Mouse (Mus musculus): ENCODE results near the gene Zfp579.
"Not testable (repeated sequence)": the region's sequence is repeated elsewhere in the genome, so short reads cannot be mapped to it uniquely, and the experiment has no call there.

Zfp579 gene

DNA sequence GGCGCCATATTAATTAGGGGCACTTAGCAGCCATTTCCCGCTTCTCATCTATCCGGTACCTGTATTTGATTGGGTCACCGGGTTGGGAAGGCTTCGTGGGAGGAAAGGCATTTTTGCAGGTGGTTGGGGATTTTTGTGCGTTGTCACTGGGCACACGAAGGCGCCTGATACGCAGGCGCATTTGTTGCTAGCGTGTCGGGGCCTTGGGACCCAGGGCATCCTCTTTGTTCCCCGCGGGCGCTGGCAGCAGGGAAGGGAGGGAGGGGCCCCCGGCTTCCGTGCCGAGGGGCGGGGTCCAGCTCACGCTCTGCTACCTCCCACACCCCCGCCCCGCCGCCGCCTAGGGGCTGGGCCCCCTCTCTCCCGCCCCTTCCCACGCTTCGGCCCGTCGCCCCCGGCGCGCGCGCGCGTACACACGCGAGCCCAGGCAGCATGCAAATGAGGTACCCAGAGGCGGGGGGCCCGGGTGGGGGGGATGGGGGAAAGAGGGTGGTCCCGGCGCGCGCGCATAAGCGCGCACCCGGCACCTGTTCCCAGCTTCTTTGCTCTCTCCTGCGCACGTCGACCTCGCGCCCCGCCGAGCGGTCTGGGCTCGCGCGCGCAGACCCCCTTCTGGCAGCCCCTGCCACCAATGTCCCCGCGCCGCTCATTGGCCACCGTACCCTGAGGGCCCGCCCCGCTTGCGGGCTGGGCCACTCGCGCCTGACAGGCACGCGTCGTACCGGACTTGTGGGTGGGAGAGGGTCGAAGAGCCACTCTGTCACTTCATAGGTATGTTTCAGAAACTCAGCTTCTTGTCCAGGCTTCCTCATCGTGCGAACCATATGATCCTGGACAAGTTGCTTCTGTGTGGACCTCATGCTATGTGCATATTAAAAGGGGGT is 19.4 kb upstream of the Zfp579 start, which contains the start of gene Gm44973:
Gene Gm44973, plus strand, starts transcription at position 379 of the 884 bp plus-strand sequence.
- DNase-seq (ENCODE audit: low read depth): peak; percentile 96

DNA sequence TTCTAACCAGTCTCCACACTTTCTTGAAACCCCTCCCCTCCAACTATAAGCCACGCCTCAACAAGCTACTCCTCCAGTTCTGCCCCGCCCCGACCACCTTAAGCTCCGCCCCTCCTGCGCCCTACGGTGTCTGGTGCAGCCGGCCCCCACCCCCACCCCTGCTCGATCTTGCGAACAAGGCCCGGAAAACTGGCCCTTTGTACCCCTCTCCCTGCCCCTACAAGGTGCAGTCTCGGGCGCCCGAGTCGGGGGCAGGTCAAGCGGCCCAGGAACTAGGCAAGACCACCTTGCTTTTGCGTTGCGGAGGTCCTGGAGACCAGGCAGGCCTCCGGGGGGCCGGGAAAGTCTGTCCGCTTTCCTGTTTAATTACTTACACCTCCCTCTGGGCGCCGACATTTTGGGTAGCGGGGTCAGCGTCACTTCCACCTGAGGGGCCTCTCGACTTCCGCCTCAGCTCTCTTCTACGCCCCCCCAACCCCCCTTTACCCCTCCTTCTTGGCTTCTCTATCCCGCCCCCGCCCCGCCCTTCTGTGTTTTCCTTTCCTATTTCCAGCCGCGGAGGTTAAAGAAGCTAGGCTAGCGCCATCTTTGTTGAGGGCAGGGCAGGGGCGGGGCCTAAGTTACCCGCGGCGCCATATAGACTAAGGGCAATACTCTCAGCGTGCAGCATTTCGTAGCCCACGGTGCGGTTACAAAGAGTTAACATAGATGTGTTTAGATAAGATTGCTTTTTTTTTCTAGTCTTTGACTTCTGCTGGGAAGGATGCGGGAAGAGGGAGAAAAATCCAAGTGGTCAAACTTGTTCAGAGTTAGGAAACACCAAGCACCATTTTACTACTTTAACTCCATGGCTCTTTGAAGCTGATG is 18.5 kb upstream of the Zfp579 start, which contains the start of the genes Zfp524 and Fiz1:
Gene Zfp524, plus strand, starts transcription at position 165 of the 867 bp plus-strand sequence.
Gene Fiz1, minus strand, starts transcription at position 447 of the 867 bp plus-strand sequence.
- DNase-seq (ENCODE audit: low read depth): peak; percentile 99

DNA sequence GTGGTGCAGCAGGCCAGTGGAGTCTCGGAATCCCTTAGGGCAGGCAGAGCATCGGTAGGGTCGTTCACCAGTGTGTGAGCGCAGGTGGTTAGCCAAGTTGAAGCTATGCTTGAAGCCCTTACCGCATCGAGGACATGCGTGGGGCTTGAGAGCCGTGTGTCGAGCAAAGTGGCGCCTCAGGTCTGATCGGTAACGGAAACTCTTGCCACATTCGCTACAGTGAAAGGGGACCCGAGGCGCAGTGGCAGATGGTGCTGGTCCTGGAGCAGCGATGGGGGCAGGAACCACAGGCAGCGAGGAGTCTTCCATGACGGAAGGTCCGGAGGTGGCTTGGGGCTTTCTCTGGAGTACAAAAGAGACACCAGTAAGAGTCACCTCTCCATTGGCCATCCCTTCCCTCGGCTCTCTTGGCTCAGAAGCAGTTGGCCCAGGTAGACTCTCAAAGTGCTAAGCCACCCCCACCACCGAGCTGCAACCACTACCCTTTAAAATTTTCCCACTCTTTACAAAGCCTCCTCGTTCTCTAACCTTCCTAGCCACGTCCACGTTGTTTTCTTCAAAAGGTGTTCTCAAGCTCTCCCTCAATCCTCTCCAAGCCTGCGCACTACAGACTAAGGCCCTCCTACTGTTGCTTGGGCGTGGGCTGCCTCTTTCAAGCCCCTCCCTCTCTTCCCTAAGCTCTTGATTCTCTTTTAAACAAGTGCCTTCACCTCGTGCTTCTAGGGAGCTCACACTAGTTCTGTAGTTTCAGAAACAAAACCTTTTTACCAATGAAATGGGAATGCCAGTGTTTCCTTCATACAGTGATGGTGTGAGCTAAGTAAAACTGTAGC is 16.9 kb upstream of the Zfp579 start:
- peak; percentile 17 for DNase-seq (ENCODE audit: low read depth)

DNA sequence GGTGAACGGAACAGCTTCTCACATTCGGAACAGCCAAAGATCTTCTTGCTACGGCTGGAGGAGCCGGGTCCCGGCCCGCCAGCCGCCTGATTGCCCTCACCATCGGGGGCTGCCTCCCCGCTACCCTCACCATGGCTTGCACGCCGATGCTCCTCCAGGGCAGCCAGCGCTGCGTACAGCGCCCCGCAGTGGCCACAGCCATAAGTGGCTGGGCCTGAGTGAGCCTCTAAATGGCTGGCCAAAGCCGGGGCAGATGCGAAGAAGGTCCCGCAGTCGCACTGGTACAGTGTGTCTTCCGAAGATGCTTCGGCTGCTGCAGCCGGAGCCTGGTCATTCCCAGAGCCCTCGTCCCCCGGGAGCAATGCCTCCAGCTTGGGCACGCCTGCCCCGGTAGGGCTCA is 12.3 kb upstream of the Zfp579 start:
- no peak for DNase-seq (ENCODE audit: low read depth)

DNA sequence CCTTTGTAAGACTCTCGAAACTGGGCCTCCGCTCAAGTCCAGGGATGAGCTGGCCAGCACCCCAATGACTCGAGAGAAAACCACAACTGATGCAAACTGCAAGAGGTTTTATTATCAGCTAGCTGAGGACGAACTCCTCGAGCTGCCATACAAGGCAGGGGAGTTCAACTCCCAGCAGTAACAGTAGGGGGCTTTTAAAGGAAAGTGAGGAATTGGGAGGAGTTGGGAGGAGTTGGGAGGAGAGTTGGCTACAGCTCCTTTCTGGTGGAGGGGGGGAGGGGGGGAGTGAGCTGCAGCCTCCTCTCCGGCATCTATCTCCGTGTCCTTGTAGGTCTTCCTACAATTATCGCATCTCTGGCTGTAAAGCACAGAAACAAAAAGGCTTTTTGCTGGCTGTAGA is 6.9 kb upstream of the Zfp579 start:
- DNase-seq (ENCODE audit: low read depth): not testable (repeated sequence)

DNA sequence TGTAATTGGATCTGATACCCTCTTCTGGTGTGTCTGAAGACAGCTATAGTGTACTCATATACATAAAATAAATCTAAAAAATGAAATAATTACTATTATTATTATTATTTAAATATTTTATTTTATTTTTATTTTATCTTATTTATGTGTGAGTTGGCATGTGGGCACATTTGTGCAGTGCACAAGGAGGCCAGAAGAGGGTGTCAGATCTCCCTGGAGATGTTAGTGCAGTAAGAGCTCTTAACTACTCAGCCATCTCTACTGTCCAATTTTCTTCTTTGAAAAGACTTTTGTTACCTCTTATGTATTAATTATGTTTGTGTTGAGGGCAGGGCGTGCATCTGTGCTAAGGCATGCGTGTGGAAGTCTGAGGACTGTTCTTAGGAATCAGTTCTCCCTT is 3.9 kb upstream of the Zfp579 start:
- peak; percentile 58 for DNase-seq (ENCODE audit: low read depth)

DNA sequence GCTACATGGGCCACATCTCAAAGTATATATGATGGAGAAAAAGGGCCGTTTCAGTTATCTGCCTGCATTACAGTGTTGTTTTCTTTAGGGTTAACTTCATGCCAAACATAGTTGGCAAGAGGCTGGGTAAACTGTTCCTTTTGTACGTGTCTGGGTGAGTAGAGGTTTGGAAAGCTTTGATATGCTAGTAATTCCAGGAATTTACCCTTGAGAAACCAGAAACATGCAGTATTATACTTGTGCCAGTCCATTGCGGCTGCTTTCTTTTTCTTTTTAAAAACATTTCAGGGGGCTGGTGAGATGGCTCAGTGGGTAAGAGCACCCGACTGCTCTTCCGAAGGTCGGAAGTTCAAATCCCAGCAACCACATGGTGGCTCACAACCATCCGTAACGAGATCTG is 976 bp upstream of the Zfp579 start:
- peak; percentile 56 for DNase-seq (ENCODE audit: low read depth)

DNA sequence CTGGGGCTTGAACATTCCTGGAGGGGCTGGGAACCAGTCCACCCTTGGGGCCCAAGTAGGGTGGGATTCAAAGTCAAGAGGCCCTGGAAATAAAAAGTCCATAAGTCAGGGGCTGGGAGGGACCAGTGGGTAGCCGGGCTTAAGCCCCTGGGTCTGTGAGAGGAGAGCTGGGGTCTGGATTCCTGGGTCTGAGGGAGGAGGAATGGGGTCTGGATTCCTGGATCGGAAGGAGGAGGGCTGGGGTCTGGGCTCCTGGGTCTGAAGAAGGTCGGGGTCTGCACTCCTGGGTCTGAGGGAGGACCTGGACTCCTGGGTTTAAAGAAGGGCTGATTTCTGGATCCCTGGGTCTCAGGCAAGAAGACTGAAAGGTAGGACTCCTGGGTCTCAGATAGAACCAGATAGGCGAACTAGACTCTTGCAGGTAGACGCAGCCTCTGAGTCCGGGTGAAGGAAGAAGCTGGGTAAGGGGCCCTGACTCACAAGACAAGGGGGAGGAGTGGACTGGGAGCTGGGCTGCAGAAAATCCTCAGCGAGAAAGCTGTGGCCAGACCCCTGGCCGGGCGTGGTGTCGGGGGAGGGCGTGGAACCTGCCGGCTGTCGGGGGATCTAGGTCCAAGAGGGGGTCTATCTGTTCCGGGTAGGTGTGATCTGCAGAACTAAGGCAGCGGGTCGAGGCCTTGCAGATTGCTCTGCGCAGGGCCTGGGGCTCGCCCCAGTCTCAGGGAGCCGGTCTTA is 523 bp downstream of the Zfp579 start:
- DNase-seq (ENCODE audit: low read depth): no peak

DNA sequence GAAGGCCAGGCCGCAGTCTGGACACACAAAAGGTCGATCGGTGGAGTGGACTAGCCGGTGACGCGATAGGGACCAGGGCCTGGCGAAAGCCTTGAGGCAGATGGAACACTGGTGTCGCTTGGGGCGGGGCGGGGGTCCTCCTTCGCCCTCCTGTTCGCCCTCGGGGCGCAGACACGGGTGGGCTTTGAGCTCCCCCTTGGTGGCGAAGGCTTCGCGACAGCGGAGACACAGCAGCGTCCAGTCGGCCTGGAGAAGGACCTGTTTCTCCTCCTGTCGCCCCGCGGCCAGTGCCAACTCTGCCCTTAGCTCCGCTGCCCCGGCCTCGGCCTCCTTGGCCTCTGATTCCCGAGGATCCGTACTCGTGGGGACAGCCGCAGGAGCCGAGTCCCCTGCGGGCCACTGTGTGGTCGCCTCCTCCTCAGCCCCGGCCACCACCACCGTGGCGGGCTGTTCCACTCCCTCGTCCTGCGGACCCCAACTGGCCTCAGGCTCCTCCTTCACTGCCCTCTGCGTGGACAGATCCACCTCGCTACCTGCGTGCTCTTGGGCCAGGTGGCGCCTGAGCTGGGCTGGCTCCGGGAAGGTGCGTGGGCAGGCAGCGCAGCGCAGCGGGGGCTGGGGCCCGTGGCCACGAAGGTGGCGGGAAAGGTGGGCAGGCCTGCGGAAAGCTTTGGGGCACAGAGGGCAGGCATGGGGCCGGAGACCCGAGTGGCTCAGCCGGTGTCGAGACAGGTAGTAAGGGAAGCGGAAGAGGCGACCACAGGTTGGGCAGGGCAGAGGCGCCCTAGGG is 1.8 kb downstream of the Zfp579 start:
- DNase-seq (ENCODE audit: low read depth): no peak

DNA sequence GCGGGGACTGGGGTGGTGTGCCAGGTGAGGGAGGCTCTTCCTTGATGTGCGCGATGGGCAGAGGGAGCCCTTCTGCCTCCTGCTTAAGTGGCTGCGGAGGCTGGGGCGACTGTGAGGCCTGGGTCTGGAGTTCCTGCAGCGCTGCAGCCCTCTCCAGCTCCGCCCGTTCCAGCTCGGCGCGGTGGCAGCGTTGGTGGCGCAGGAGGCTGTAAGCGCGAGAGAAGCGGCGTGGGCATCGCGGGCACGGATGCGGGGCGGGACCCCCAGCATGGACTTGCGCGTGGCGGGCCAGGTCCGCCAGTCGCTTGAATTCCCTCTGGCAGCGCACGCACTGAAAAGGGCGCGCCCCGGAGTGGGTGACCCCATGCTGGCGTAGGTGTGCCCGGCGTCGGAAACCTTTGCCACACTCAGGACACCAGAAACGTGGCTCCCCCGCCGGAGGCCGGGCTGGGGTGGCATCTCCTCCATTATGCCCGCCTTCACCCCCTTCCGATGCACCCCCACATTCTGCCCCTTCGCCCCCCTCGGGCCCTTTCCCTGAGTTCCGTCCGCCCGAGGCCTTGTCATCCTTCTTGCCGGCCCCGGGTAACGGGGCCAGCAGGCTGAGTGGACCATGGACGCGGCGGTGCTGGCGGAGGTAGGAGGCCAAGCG is 2.5 kb downstream of the Zfp579 start:
- no peak for DNase-seq (ENCODE audit: low read depth)

DNA sequence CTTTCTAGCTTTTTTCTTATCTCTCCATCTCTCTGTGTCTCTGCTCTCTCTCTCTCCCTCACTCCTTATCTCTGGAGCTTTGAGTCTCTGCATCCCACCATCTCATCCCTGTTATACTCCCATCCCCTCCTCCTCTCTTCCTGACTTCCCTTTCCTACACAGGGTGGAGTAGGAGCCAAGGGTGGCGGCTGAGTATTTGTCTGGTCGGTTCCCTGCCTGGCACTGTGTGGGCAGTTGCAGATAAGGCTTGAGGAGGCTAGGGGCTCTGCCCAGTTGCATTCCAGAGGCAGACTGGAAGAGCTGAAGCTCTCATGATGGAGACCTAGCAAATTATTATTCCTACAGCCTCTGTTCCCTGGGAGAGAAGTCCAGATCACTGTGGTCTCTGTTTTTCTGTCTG is 7.7 kb downstream of the Zfp579 start:
- DNase-seq (ENCODE audit: low read depth): no peak

DNA sequence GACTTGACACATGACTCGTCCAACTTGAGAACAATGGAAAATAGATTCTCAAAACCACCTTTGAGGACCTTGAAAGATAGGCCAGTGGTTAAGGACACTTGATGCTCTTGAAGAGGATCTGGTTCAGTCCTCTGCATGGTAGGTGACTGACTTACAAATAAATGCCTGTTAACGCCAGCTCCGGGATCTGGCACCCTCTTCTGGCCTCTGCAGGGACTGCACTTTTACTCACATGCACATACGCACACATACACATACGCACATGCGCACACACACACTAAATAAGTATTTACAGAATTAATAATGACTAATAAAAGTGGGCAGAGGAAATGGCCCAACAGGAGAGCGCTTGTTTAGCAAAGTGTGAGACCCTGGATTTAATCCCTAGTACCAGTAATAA is 19.1 kb downstream of the Zfp579 start:
- DNase-seq (ENCODE audit: low read depth): peak; percentile 27

DNA sequence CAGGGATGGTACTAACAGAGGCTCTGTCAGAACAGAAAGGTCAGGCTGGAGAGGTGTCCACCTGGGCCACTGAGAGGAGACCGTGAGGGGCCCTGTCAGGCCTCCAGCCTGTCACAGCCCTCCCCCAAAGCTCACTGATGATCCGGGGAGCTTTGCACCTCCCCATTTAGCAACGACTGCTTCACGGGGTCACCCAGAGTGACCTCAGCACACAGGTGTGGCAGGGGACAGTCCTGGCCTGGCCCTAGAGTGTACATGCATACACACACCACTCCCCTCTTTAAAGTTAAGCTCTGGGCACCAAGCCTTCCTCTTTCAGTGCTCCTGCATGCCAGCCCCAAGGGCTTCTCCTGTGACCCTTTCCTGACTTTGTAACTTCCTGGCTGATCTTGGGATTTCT is 20.5 kb downstream of the Zfp579 start:
- DNase-seq (ENCODE audit: low read depth): no peak

DNA sequence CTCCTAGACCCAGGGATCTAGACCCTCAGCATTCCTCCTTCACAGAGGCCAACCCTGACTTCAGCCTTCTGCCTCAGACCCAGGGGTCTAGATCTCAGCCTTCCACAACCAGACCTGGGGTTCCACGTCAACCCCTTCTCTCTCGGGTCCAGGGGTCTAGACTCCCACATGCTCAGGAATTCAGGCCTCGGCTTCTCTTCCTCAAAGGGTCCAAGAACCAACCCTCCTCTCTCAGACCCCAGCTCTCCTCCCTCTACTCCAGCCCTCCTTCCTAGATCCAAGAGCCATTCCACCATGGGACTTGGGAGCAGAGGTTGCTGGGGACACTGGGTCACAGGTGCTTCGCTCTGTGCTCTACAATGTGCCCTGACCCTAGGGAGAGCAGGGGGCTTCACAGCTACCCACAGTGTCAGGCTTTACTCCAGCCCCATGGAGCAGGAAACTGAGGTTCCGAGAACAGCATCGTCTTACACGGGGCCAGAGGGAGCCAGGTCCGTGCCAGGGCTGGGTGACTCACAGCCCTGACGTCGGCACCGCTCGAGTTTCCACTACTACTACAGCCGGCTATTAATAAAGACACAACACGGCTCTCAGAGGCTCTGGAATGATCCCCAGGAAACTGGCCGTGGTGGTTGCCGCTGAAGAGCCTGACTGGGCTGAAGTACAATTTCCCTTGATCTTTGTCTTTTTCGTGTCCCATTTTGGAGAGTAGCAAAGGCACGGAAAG is 23.5 kb downstream of the Zfp579 start:
- DNase-seq (ENCODE audit: low read depth): peak; percentile 96

DNA sequence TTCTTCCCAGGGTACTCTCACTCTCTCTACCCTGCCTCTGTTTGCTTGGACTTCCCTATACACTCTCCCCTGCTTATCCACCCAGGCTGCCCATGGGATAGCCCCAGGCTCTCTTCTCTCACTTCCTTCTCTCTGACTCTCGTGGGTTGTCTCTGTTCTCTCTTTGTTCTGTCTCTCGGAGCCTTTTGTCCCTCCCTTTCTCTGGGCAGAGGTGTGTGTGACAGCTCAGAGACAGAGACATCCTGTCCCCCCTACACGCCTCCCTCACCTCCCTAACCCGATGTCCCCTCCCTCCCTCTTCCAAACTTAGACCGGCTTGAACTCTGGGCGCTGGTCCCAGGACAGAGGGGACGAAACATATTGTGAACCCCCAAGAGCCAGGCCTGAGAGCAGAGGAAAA is 24.2 kb downstream of the Zfp579 start:
- no peak for DNase-seq (ENCODE audit: low read depth)

DNA sequence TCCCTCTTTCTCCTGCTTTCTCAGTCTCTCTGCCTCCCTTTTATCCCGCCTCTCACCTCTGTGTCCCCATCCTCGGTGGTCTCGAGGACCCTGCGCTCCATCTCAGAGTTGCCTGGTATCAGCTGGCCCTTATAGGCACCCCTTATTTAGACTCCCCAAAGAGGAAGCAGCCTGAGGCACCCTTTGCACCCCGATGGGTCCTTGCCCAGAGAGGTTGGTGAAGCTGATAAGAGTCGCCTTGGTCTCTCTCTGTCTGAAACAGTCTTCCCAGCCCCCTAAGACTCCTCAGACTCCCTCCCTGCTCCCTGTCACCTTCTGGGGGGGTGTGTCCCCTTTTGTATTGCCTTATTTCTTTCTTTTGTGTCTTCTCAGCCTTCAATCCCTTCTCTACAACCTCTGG is 24.9 kb downstream of the Zfp579 start, which contains the start of gene Sbk3:
Gene Sbk3, minus strand, starts transcription at position 101 of the 400 bp plus-strand sequence.
- DNase-seq (ENCODE audit: low read depth): no peak

DNA sequence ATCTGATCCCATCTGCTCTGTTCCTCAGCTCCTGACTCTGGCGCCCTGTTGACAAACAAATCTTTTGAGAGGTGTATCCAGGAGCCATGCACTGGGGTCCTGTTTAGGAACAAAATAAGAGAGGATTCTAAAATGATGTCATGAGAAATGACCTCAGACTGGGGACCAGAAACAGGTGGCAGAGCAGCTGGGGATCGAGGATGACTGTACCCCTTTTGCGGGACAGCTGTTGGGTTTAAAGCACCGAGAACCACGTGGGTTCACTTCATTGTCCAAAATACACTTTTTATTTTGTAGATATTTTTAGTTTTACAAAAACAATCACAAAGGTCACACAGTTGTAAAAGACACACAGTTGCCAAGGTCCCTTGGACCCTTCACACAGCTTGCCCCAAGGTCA is 31.0 kb downstream of the Zfp579 start:
- DNase-seq (ENCODE audit: low read depth): no peak

DNA sequence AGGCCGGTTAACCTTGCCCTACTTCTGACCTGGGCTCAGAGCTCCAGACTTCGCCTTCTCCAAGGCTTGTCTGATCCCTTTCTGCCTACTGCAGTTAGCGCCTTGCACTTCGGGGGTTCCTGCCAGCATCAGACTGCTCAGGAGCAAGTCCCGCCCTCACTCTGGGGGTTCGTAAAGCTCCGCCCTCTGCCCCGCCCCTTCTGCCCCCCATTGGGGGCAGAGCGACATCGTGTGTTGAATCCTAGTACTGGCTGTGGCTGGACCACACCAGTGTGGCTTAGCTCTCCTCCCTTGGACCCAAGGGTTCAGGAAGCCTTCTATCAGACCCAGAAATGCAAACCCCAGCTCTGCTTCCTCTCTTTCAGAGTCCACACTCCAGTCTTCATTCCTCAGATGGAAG is 31.7 kb downstream of the Zfp579 start, which contains the start of gene Sbk2:
Gene Sbk2, minus strand, starts transcription at position 135 of the 400 bp plus-strand sequence.
- peak; percentile 66 for DNase-seq (ENCODE audit: low read depth)

DNA sequence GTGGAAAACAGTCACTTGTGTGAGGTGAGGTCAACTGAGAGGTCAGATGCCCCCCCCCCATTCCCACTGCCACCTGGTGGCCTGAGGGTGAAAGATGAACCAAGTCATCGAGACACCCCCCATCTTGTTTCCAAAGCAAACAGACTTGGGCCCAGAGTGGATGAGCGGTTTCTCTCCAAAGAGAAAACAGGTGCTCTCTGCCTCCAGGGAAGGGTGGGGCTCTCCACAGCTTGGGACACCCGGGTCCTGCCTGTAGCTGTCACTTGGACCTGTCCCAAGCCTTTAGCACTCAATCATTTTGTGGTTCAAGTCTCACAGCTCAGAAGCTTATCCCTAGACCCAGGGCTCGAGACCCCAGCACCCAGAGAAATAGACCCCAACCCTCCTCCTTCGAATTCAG is 32.4 kb downstream of the Zfp579 start:
- no peak for DNase-seq (ENCODE audit: low read depth)

All from NIH3T3 (cell line).